Mouse (Mus musculus) ES-E14 (cell line): Measurements from ENCODE around the gene Gpr62. TPM values are rescaled to one million over a fixed set of nuclear protein-coding genes. Genes with fewer than 3 reads are reported as not detected.

Experiments
- DNase-seq: peaks from one replicate; pipeline ENCODE4 v3.0.0-alpha.2; 2013; ENCODE audit warnings: low read depth, low spot score
- H3K27ac ChIP-seq: 2 replicates; pipeline ENCODE4 v1.5.1; 2012; ENCODE audit warnings: low read depth, mild to moderate bottlenecking, low read length, moderate library complexity, mixed read lengths; ENCODE audit not compliant: poor library complexity, insufficient read depth, severe bottlenecking
- H3K36me3 ChIP-seq: 2 replicates; pipeline ENCODE4 v1.6.1; 2012; ENCODE audit warnings: mild to moderate bottlenecking, low read length, moderate library complexity, mixed read lengths; ENCODE audit not compliant: control insufficient read depth, poor library complexity, insufficient read depth, severe bottlenecking
- H3K4me1 ChIP-seq, 2 experiments: fragments of 150-350 bp in 1 of 2; sonication (generic) in 1 of 2; 2 replicates each; pipeline ENCODE4 v1.6.1; 2012; ENCODE audit warnings: low read length in 2 of 2, mild to moderate bottlenecking in 1 of 2, mixed read lengths in 1 of 2; ENCODE audit not compliant: control insufficient read depth in 2 of 2, insufficient read depth in 2 of 2, poor library complexity in 1 of 2
- H3K4me3 ChIP-seq, 2 experiments: fragments of 150-350 bp in 1 of 2; sonication (generic) in 1 of 2; 2 replicates each; pipeline ENCODE4 v1.5.1; 2012; ENCODE audit warnings: low read length in 2 of 2, low read depth in 1 of 2, mild to moderate bottlenecking in 1 of 2, mixed read lengths in 1 of 2; ENCODE audit not compliant: insufficient read depth in 1 of 2, poor library complexity in 1 of 2, severe bottlenecking in 1 of 2
- H3K9ac ChIP-seq: 2 replicates; pipeline ENCODE4 v1.6.1; 2012; ENCODE audit warnings: low read depth, mild to moderate bottlenecking, low read length, mixed read lengths; ENCODE audit not compliant: poor library complexity, insufficient read depth, severe bottlenecking
- H3K9me3 ChIP-seq: fragments of 150-350 bp; sonication (generic); 2 replicates; pipeline ENCODE4 v1.6.1; 2012; ENCODE audit warnings: low read depth, mild to moderate bottlenecking, low read length; ENCODE audit not compliant: control insufficient read depth, insufficient read depth
- CHD2 ChIP-seq: IDR thresholded peaks from 2 replicates; pipeline ENCODE4 v1.6.1; 2014; ENCODE audit warnings: mild to moderate bottlenecking, low read depth, low read length, inconsistent platforms
- HCFC1 ChIP-seq: IDR thresholded peaks from 2 replicates; pipeline ENCODE4 v1.6.1; 2012; ENCODE audit warnings: low read length, inconsistent platforms, borderline replicate concordance; ENCODE audit not compliant: insufficient read depth
- MAFK ChIP-seq: IDR thresholded peaks from 2 replicates; pipeline ENCODE4 v1.6.1; 2014; ENCODE audit warnings: mild to moderate bottlenecking, low read depth, low read length, inconsistent platforms; ENCODE audit not compliant: insufficient read depth
- ZC3H11A ChIP-seq: IDR thresholded peaks from 2 replicates; pipeline ENCODE4 v1.6.1; 2012; ENCODE audit warnings: low read depth, mild to moderate bottlenecking, inconsistent platforms, low read length, borderline replicate concordance
- ZNF384 ChIP-seq: IDR thresholded peaks from 2 replicates; pipeline ENCODE4 v1.6.1; 2012; ENCODE audit warnings: low read depth, low read length, inconsistent platforms
- in situ Hi-C, 2 experiments: fragments of 600-800 bp; cut with MboI; formaldehyde crosslinking; loops; one replicate each; pipeline ENCODE4 v1.15.1; 2025; ENCODE audit warnings: low sequenced_read_pairs in 2 of 2, inconsistent platforms in 1 of 2; ENCODE audit not compliant: unreplicated experiment in 2 of 2
- total RNA-seq: library from RNA; depleted of rRNA; stranded (reverse); fragments of 300-350 nt; gene quantifications from 2 replicates; pipeline ENCODE4 v1.2.3, GENCODE M21; 2012

The Gpr62 gene
- total RNA-seq, 1 experiment = 0.22 TPM

DNA sequence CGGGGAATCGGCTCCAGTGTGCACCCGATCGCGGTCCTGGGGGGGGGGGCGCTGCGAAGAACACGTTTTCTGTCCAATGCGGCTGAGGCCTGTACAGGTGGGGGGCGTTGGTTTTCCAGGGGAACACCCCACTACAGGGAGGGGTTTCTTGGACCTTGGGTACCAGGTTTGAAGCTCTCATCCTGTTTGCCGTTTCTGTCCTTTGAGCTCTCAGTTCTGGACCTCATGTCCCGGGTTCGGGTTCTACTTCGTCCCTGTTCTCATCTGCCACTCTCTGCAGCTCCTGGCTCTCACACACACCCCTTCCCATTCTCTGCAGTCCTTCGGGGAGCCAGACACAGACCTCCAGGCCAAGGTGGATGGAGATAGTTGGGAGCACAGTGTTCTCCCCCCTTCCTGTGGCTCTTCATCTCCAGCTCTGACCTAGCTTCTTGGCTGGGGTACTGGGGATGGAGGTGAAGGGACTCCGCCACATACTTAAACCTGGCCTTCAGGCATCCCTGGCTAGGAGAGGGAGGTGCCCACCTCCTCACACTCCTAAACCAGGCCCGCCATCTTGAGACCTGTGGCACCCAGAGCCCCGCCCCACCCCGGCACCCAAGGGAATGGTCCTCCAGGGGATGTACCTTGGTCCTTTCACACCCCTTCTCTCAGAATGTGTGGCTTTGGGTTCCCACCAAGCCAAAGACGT is 11.5 kb downstream of the Gpr62 start:
- peak overlapping the region; percentile 76 to 85 for H3K4me3 ChIP-seq
- in situ Hi-C loops = no loop called here
- peak overlapping the region; percentile 81; the same call in 1 of the 2 replicates for H3K27ac ChIP-seq
- no peaks in the 10 kb centered on the region for H3K9me3 ChIP-seq
- no peaks in the 10 kb centered on the region; the same call in 1 of the 2 replicates for H3K36me3 ChIP-seq
- peak overlapping the region; percentile 77 for H3K9ac ChIP-seq
- no peak for TF ChIP-seq HCFC1
- no peak for TF ChIP-seq CHD2
- no peak for TF ChIP-seq ZC3H11A
- no peak for TF ChIP-seq MAFK
- no peak for TF ChIP-seq ZNF384
- H3K4me1 ChIP-seq = peaks cover 15 to 46% of the 10 kb centered on the region in 2 experiments
- DNase-seq = no peak

GRCm38 (mm10) chr9:106453271-106454070 is 12.3 kb downstream of the Gpr62 start, which contains the start of gene Pcbp4:
Pcbp4 (plus strand) TSS chr9:106453291.
- H3K36me3 ChIP-seq = no peaks in the 10 kb centered on the region; the same call in 1 of the 2 replicates
- H3K4me3 ChIP-seq = peak within 1 kb of the TSS; percentile 85 to 87
- H3K9me3 ChIP-seq = no peaks in the 10 kb centered on the region
- H3K9ac ChIP-seq = peak within 1 kb of the TSS; percentile 86
- in situ Hi-C loops = no loop called here
- TF ChIP-seq CHD2 = no peak
- no peak for TF ChIP-seq ZNF384
- no peak for TF ChIP-seq HCFC1
- no peak for TF ChIP-seq ZC3H11A
- no peak for TF ChIP-seq MAFK
- H3K27ac ChIP-seq = peak within 1 kb of the TSS; percentile 94
- H3K4me1 ChIP-seq = peaks cover 15 to 47% of the 10 kb centered on the region in 2 experiments
- DNase-seq = no peak

DNA sequence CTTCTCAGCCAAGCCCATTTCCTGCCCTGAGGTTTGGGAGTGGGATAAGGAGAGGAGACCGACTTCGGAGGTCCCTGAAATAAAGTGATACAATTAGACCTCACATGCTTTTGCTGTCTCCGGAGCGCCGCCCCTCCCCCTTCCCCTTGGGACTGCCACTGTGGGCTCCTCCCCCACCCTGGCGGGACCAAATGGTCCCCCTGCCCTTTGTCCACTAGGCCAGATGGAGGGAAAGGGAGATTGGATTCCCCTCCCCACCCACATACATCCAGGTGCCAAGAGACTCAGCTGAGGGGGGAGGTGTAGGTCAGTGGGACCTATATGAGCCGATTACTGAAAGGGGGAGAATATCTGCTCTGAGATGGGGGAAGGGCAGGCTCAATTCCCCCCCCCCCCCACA is 12.9 kb downstream of the Gpr62 start:
- in situ Hi-C loops = no loop called here
- no peak for DNase-seq
- Histone ChIP-seq H3K36me3 (no peaks in the 10 kb centered on the region; the same call in 1 of the 2 replicates), H3K27ac (peak overlapping the region; percentile 94), H3K9me3 (no peaks in the 10 kb centered on the region), H3K4me1 (peaks cover 17 to 44% of the 10 kb centered on the region in 2 experiments), H3K4me3 (peak overlapping the region; percentile 85 to 87), H3K9ac (peak overlapping the region; percentile 86)
- TF ChIP-seq ZC3H11A = no peak
- TF ChIP-seq CHD2 = 0 out of 2 replicates have a peak, but pooled peaks have one; percentile 11

DNA sequence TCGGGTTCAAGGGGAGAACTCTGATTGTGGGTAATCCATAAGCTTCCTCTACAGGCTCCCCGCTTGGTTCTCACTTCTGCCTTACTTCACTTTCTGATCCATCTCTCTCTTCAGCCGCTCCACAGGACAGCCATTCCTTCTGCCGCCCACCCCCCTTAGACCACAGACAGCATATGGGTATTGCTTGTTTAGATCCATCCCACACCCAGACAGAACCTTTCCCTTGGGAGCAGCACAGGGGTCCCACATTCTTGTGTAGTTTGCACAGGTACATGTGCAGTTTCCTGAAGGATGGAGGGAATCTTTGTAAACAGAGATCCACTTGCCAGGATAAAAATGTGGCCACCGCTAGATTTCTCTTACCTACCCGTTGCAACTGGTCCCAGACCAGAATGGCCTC is 13.4 kb downstream of the Gpr62 start:
- no peaks in the 10 kb centered on the region; the same call in 1 of the 2 replicates for H3K36me3 ChIP-seq
- H3K4me1 ChIP-seq = peaks cover 18 to 41% of the 10 kb centered on the region in 2 experiments
- H3K9me3 ChIP-seq = no peaks in the 10 kb centered on the region
- H3K9ac ChIP-seq = peak overlapping the region; percentile 86
- no peak for DNase-seq
- TF ChIP-seq MAFK = no peak
- no peak for TF ChIP-seq ZNF384
- TF ChIP-seq ZC3H11A = no peak
- TF ChIP-seq HCFC1 = no peak
- TF ChIP-seq CHD2 = no peak
- peak overlapping the region; percentile 94 for H3K27ac ChIP-seq
- in situ Hi-C loops = no loop called here
- H3K4me3 ChIP-seq = peak overlapping the region; percentile 85 to 87
